Mouse (Mus musculus): ENCODE results near the gene Tie1.

- TF ChIP-seq CTCF (conservative IDR thresholded peaks at IDR 0.05; ENCODE audit: insufficient read depth, insufficient read length, low read depth, low read length) (no peak), POLR2A (IDR thresholded peaks at IDR 0.05; ENCODE audit: low read depth, low read length) (no peak)
These were observed 52.0 kb downstream of the Tie1 start for GRCm38 (mm10) chr4:118437829-118438253.
